Mouse (Mus musculus) forebrain, embryonic 11.5 days (tissue): ENCODE data around the gene Cd96. TPM values are rescaled to one million over a fixed set of nuclear protein-coding genes. Genes with fewer than 3 reads are reported as not detected.

Source experiments
- ATAC-seq: fragments of 200-750 bp; cut with Nextera tagmentation; replicated peaks from 2 replicates; pipeline ENCODE4 v1.8.0; 2017; ENCODE audit warnings: moderate TSS enrichment; ENCODE audit not compliant: low FRiP score
- DNase-seq: peaks from one replicate; pipeline ENCODE4 v3.0.0-alpha.2; 2017; ENCODE audit warnings: low spot score
- H3K27ac ChIP-seq: fragments of 300-500 bp; sonication (generic); 2 replicates; pipeline ENCODE4 v1.5.1; 2014; ENCODE audit warnings: low read depth, low read length
- H3K27me3 ChIP-seq: fragments of 300-500 bp; sonication (generic); 2 replicates; pipeline ENCODE4 v1.6.1; 2014; ENCODE audit warnings: mild to moderate bottlenecking, low read length, mixed read lengths; ENCODE audit not compliant: control insufficient read depth, insufficient read depth
- H3K36me3 ChIP-seq: fragments of 300-500 bp; sonication (generic); 2 replicates; pipeline ENCODE4 v1.6.1; 2014; ENCODE audit warnings: mild to moderate bottlenecking, low read length, moderate library complexity, mixed read lengths; ENCODE audit not compliant: control insufficient read depth, insufficient read depth
- H3K4me1 ChIP-seq: fragments of 300-500 bp; sonication (generic); replicated peaks from 2 replicates; pipeline ENCODE4 v1.6.1; 2014; ENCODE audit warnings: low read length, mixed read lengths; ENCODE audit not compliant: control insufficient read depth, insufficient read depth
- H3K4me2 ChIP-seq: fragments of 300-500 bp; sonication (generic); 2 replicates; pipeline ENCODE4 v1.6.1; 2014; ENCODE audit warnings: low read depth, mild to moderate bottlenecking, low read length, moderate library complexity, mixed read lengths; ENCODE audit not compliant: severe bottlenecking
- H3K4me3 ChIP-seq: fragments of 300-500 bp; sonication (generic); 2 replicates; pipeline ENCODE4 v1.5.1; 2014; ENCODE audit warnings: low read depth, low read length
- H3K9ac ChIP-seq: fragments of 300-500 bp; sonication (generic); 2 replicates; pipeline ENCODE4 v1.6.1; 2014; ENCODE audit warnings: low read length
- H3K9me3 ChIP-seq: fragments of 300-500 bp; sonication (generic); 2 replicates; pipeline ENCODE4 v1.6.1; 2016; ENCODE audit warnings: low read length, mixed read lengths; ENCODE audit not compliant: control insufficient read depth
- WGBS: fragments of 180-500 bp; shearing (Covaris S2); extraction: QIAGEN DNeasy Blood & Tissue Kit; methylation state at CpG from one replicate; pipeline ENCODE4 v1.1.7; 2014; 5-methylcytosine and 5-hydroxymethylcytosine counted together
- polyA plus RNA-seq: library from polyadenylated mRNA; unstranded; fragments of >200 nt; fragmentation: Nextera tagmentation; extraction: Ambion mirVana; gene quantifications from 2 replicates; pipeline ENCODE4 v1.2.1, GENCODE M21; 2014

The Cd96 gene
- polyA plus RNA-seq, 1 experiment from 2014 or later = not detected

DNA sequence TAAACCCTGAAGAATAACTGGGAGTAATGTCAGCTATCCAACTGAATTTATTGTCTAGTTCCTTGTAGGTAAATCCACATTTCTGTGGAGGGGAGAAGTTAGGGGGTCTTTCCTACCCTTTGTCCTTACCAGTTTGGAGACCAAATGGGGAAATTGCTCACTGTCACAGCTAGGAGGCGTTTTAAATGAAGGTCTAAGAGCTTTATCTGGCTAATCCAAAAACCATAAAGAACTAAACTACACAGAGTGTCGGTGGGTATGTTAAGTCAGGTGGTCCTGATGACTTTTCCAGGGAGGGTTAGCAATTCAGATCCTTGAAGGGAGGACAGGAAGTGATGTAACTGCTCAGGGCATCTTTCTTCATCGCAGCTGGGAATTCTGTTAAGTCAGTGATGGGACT, 556 bp upstream of the Cd96 start:
- Histone ChIP-seq H3K36me3 (no peaks in the 10 kb centered on the region), H3K4me2 (no peak overlapping the region), H3K9ac (no peak overlapping the region), H3K27ac (no peak overlapping the region), H3K27me3 (no peaks in the 10 kb centered on the region), H3K9me3 (no peaks in the 10 kb centered on the region), H3K4me3 (no peak overlapping the region), H3K4me1 (no peaks in the 10 kb centered on the region)
- WGBS = 71% methylated on average over 3 of the region's 3 CpGs
- no peak for DNase-seq
- ATAC-seq = no peak

DNA sequence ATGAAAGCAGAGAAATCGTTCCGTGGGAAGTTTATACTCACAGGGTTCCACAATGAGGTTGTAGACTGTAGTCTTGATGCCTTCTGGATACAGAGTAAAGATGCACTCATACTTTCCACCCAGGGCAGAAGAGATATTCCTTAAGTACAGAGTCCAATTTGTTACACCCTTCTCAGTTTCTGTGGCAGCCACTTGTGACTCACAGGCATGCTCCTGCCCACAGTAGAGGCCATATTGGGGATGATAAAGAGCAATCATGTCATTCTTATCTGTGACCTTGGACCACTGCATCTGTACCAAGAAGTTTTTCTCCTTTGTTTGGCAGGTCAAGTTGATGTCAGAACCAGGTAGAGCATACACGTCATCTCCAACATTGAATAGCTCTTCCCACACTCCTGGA, 2.4 kb downstream of the Cd96 start:
- H3K9me3 ChIP-seq = no peaks in the 10 kb centered on the region
- no peak overlapping the region for H3K4me3 ChIP-seq
- no peaks in the 10 kb centered on the region for H3K4me1 ChIP-seq
- H3K27ac ChIP-seq = no peak overlapping the region
- DNase-seq (no peak), ATAC-seq (no peak)
- H3K27me3 ChIP-seq = no peaks in the 10 kb centered on the region
- 95% methylated on average over 3 of the region's 3 CpGs for WGBS
- H3K9ac ChIP-seq = no peak overlapping the region
- no peaks in the 10 kb centered on the region for H3K36me3 ChIP-seq
- H3K4me2 ChIP-seq = no peak overlapping the region

GRCm38 (mm10) chr16:46114727-46115126, 5.3 kb downstream of the Cd96 start:
- Histone ChIP-seq H3K27ac (no peak overlapping the region), H3K27me3 (no peaks in the 10 kb centered on the region), H3K9ac (no peak overlapping the region), H3K4me2 (no peak overlapping the region), H3K4me1 (no peaks in the 10 kb centered on the region), H3K36me3 (no peaks in the 10 kb centered on the region), H3K4me3 (no peak overlapping the region), H3K9me3 (no peaks in the 10 kb centered on the region)
- 86% methylated on average over 2 of the region's 2 CpGs for WGBS
- ATAC-seq = no peak
- DNase-seq = no peak

DNA sequence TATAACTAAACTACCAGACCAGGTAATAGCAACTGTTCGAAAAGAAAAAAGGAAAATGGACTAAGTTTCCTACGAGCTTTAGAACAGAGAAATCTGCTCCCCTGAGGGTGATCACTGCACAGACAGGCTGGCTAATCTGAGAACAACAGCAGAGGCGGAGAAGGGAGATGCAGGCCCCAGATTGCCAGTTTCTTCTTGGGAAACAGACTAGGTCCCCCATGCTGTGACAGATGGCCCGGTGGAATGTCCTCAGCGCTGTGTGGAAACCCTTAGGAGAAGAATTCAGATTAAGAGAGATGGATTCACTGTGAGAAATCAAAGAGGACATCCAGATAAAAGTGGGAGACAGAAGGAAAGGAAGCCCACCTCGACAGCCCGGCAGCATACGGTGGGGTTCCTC, 10.5 kb downstream of the Cd96 start:
- Histone ChIP-seq H3K4me1 (no peaks in the 10 kb centered on the region), H3K9me3 (no peaks in the 10 kb centered on the region), H3K27ac (no peak overlapping the region), H3K4me2 (no peak overlapping the region), H3K36me3 (no peaks in the 10 kb centered on the region), H3K27me3 (no peaks in the 10 kb centered on the region), H3K9ac (no peak overlapping the region), H3K4me3 (no peak overlapping the region)
- DNase-seq (no peak), ATAC-seq (no peak)
- WGBS = 60% methylated on average over 8 of the region's 8 CpGs

- Histone ChIP-seq H3K4me2 (no peak overlapping the region), H3K4me3 (no peak overlapping the region), H3K4me1 (no peaks in the 10 kb centered on the region), H3K36me3 (no peaks in the 10 kb centered on the region), H3K9ac (no peak overlapping the region), H3K27ac (no peak overlapping the region), H3K9me3 (no peaks in the 10 kb centered on the region), H3K27me3 (no peaks in the 10 kb centered on the region)
- no peak for ATAC-seq
- no peak for DNase-seq
- WGBS = 63% methylated on average over 4 of the region's 4 CpGs
Observed at GRCm38 (mm10) chr16:46107431-46107830, 12.6 kb downstream of the Cd96 start.

DNA sequence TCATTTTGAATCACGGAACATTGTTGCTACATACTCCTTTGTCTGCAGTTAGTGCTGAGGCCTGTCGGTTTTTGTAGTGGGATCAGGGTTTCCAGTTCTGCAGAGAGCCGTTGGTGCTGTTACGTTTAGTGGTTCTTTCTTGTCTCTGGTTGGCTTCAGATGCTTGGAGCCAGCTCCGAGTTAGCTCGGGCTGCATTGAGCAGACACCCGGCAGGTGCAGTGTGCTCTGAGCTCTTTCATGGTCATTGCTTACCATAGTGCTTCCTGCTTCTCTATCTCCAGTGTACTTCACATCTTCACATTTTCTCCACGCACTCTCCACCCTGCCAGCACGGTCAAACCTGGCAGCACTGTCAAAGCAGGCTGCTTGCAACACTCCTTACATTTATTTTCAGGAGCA, 15.6 kb downstream of the Cd96 start:
- no peak overlapping the region for H3K27ac ChIP-seq
- H3K4me1 ChIP-seq = no peaks in the 10 kb centered on the region
- no peak for ATAC-seq
- no peaks in the 10 kb centered on the region for H3K36me3 ChIP-seq
- DNase-seq = no peak
- H3K9me3 ChIP-seq = no peaks in the 10 kb centered on the region
- no peak overlapping the region for H3K4me3 ChIP-seq
- H3K27me3 ChIP-seq = no peaks in the 10 kb centered on the region
- no peak overlapping the region for H3K4me2 ChIP-seq
- H3K9ac ChIP-seq = no peak overlapping the region
- WGBS = 84% methylated on average over 9 of the region's 9 CpGs

DNA sequence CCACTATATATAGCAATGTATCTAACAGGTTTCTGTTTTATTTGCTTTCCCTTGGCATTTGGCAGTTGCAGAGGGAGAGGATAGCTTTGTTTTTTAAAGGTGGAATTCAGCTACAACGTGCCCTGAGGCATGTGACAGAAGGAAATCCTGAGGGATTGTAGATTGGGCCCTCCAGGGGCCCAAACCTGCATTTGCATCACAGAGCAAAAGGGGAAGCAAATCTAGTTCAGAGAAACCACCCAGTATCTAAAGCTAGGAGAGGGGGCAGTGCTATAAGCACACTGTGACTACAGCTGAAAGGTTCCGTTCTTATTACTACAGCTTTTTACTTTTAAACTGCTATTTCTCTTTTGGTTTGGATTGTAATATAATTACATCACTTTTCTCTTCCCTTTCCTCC, 18.3 kb downstream of the Cd96 start:
- ATAC-seq (no peak), DNase-seq (no peak)
- Histone ChIP-seq H3K9me3 (no peaks in the 10 kb centered on the region), H3K4me2 (no peak overlapping the region), H3K4me1 (no peaks in the 10 kb centered on the region), H3K9ac (no peak overlapping the region), H3K27ac (no peak overlapping the region), H3K27me3 (no peaks in the 10 kb centered on the region), H3K36me3 (no peaks in the 10 kb centered on the region), H3K4me3 (no peak overlapping the region)
- WGBS = 44% methylated on average over 2 of the region's 2 CpGs

DNA sequence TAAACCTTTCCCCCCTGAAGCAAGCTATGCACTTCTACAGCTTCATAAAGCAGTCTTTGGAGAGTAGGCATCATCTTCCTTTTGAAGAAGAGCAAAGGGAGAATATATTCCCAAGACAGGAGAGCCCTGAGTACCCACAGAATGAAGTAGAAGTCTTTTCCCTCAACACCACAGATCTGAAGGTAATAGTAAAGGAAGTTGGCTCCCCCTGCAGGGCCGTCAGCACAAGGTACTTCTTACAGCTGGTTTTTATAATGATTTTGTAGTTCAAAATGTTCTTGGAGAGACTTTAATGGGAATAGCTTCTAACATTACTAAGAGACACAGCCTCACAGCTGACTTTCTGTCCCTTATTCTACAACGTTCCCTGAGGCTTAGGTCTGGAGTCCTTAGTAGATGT, 19.8 kb downstream of the Cd96 start:
- H3K4me3 ChIP-seq = no peak overlapping the region
- DNase-seq (no peak), ATAC-seq (no peak)
- no peak overlapping the region for H3K4me2 ChIP-seq
- no peaks in the 10 kb centered on the region for H3K36me3 ChIP-seq
- no peaks in the 10 kb centered on the region for H3K4me1 ChIP-seq
- no peaks in the 10 kb centered on the region for H3K9me3 ChIP-seq
- 68% methylated on average over 2 of the region's 2 CpGs for WGBS
- H3K27me3 ChIP-seq = no peaks in the 10 kb centered on the region
- H3K9ac ChIP-seq = no peak overlapping the region
- no peak overlapping the region for H3K27ac ChIP-seq

- H3K4me2 ChIP-seq = no peak overlapping the region
- H3K4me3 ChIP-seq = no peak overlapping the region
- no peaks in the 10 kb centered on the region for H3K27me3 ChIP-seq
- no peaks in the 10 kb centered on the region for H3K4me1 ChIP-seq
- WGBS = 88% methylated on average over 9 of the region's 9 CpGs
- no peak overlapping the region for H3K27ac ChIP-seq
- ATAC-seq (no peak), DNase-seq (no peak)
- no peaks in the 10 kb centered on the region for H3K9me3 ChIP-seq
- H3K9ac ChIP-seq = no peak overlapping the region
- H3K36me3 ChIP-seq = no peaks in the 10 kb centered on the region
Observed at GRCm38 (mm10) chr16:46097421-46097820, 22.6 kb downstream of the Cd96 start.
